Mouse (Mus musculus) lung, postnatal 0 days (tissue): ENCODE measurements around the gene Sparc. TPM values are rescaled to one million over a fixed set of nuclear protein-coding genes. Genes with fewer than 3 reads are reported as not detected.

Experiments used
- ATAC-seq: fragments of 200-750 bp; cut with Nextera tagmentation; 2 replicates; pipeline ENCODE4 v1.8.0; 2017; ENCODE audit warnings: moderate library complexity
- DNase-seq: peaks from one replicate; pipeline ENCODE4 v3.0.0-alpha.2; 2016; ENCODE audit warnings: low spot score
- H3K27ac ChIP-seq: fragments of 300-500 bp; sonication (generic); 2 replicates; pipeline ENCODE4 v1.5.1; 2014; ENCODE audit warnings: antibody characterized with exemption, mild to moderate bottlenecking, low read length, mixed read lengths
- H3K27me3 ChIP-seq: fragments of 300-500 bp; sonication (generic); replicated peaks from 2 replicates; pipeline ENCODE4 v1.6.1; 2014; ENCODE audit warnings: low read length, mixed read lengths; ENCODE audit not compliant: insufficient read depth
- H3K36me3 ChIP-seq: fragments of 300-500 bp; sonication (generic); 2 replicates; pipeline ENCODE4 v1.6.1; 2014; ENCODE audit warnings: low read length, mixed read lengths; ENCODE audit not compliant: insufficient read depth
- H3K4me1 ChIP-seq: fragments of 300-500 bp; sonication (generic); 2 replicates; pipeline ENCODE4 v1.6.1; 2014; ENCODE audit warnings: antibody characterized with exemption, low read depth, low read length, mixed read lengths; ENCODE audit not compliant: insufficient read depth
- H3K4me2 ChIP-seq: fragments of 300-500 bp; sonication (generic); replicated peaks from 2 replicates; pipeline ENCODE4 v1.6.1; 2014; ENCODE audit warnings: low read depth, mild to moderate bottlenecking, low read length, moderate library complexity, mixed read lengths
- H3K4me3 ChIP-seq: fragments of 300-500 bp; sonication (generic); 2 replicates; pipeline ENCODE4 v1.5.1; 2014; ENCODE audit warnings: low read depth, low read length
- H3K9ac ChIP-seq: fragments of 300-500 bp; sonication (generic); replicated peaks from 2 replicates; pipeline ENCODE4 v1.6.1; 2014; ENCODE audit warnings: low read depth, mild to moderate bottlenecking
- H3K9me3 ChIP-seq: fragments of 300-500 bp; sonication (generic); 2 replicates; pipeline ENCODE4 v1.6.1; 2016; ENCODE audit warnings: low read length, mixed read lengths
- CTCF ChIP-seq: IDR thresholded peaks from 2 replicates; pipeline ENCODE4 v1.5.1; 2016; ENCODE audit warnings: antibody characterized with exemption, mild to moderate bottlenecking
- EP300 ChIP-seq: IDR thresholded peaks from 2 replicates; pipeline ENCODE4 v1.6.1; 2016; ENCODE audit warnings: antibody characterized with exemption, mild to moderate bottlenecking, control low read depth
- whole genome bisulfite sequencing: fragments of 180-500 bp; shearing (Covaris S2); extraction: QIAGEN DNeasy Blood & Tissue Kit; methylation state at CpG from one replicate; pipeline ENCODE4 v1.1.7; 2014; 5-methylcytosine and 5-hydroxymethylcytosine counted together
- polyA plus RNA-seq: library from polyadenylated mRNA; unstranded; fragments of >200 nt; fragmentation: Nextera tagmentation; extraction: Ambion mirVana; gene quantifications from 2 replicates; pipeline ENCODE4 v1.2.1, GENCODE M21; 2015

Sparc gene
- polyA plus RNA-seq, 1 experiment from 2014 or later, result 3,486 TPM

- no peak for ATAC-seq
- no peaks in the 10 kb centered on the region for H3K9me3 ChIP-seq
- no peak overlapping the region for H3K27ac ChIP-seq
- no peak for DNase-seq
- 58% methylated on average over 6 of the region's 6 CpGs for WGBS
- H3K4me3 ChIP-seq, result no peak overlapping the region
- no peaks in the 10 kb centered on the region for H3K27me3 ChIP-seq
- H3K4me1 ChIP-seq, result no peaks in the 10 kb centered on the region
- peaks cover 39% of the 10 kb centered on the region for H3K36me3 ChIP-seq
- H3K9ac ChIP-seq, result no peak overlapping the region
- H3K4me2 ChIP-seq, result no peak overlapping the region
- no peak for TF ChIP-seq EP300
- no peak for TF ChIP-seq CTCF
Measured at GRCm38 (mm10) chr11:55394592-55394991, 28.4 kb downstream of the Sparc start.

- Histone ChIP-seq H3K4me1 (no peaks in the 10 kb centered on the region), H3K9me3 (no peaks in the 10 kb centered on the region), H3K9ac (no peak overlapping the region), H3K4me3 (no peak overlapping the region), H3K36me3 (peaks cover 19% of the 10 kb centered on the region), H3K4me2 (no peak overlapping the region), H3K27ac (no peak overlapping the region), H3K27me3 (no peaks in the 10 kb centered on the region)
- no peak for TF ChIP-seq CTCF
- TF ChIP-seq EP300, result no peak
- DNase-seq (peak; percentile 56), ATAC-seq (peak; percentile 31; the same call in 1 of the 2 replicates)
- WGBS, result 43% methylated on average over 10 of the region's 10 CpGs
Measured at GRCm38 (mm10) chr11:55392474-55392873, 30.5 kb downstream of the Sparc start.

DNA sequence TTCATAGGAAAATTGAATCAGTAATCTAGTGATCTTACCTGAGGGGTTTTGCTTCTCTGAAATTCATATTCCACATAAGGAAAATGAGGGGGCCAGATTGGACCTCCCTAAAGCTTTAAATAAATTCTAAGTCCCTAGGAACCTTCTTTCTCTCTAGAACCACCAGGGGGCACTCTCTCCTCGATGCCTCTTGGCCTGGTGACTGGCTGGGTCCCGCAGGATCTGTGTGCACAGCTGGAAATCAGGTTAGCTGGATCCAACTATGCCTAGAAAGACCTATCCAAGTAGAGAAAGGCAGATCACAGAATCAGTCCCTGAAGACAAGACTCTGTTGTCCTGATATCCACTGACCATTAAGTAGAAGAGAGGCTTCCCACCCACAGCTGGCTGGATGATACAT lies 33.2 kb downstream of the Sparc start:
- no peak for TF ChIP-seq EP300
- TF ChIP-seq CTCF, result peak; percentile 91

DNA sequence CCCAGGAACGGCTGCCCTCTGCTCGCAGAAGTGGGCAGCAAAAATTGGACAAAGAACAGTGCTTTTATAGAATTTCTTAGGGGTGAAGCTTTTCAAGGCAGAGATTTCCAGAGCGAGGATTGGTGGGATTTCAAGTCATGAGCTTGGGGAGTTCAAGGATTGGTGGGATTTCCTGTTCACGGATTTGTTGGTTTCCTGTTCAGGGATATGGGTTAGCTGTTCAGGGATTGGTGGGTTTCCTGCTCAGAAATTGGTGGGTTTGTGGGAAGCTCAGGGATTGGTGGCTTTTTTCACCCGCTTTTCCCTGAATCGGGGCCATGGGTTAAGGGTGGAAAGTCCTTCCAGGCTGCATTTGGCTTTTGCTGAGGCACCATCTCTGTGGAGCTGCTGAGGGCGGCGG lies 35.4 kb downstream of the Sparc start:
- no peak for TF ChIP-seq CTCF
- no peak for TF ChIP-seq EP300
- H3K4me2 ChIP-seq, result no peak overlapping the region
- H3K9me3 ChIP-seq, result no peaks in the 10 kb centered on the region
- DNase-seq (no peak), ATAC-seq (no peak)
- no peak overlapping the region for H3K4me3 ChIP-seq
- no peaks in the 10 kb centered on the region for H3K27me3 ChIP-seq
- H3K36me3 ChIP-seq, result no peaks in the 10 kb centered on the region
- H3K4me1 ChIP-seq, result no peaks in the 10 kb centered on the region
- WGBS, result 56% methylated on average over 8 of the region's 8 CpGs
- no peak overlapping the region for H3K9ac ChIP-seq
- no peak overlapping the region for H3K27ac ChIP-seq

More for the DNA sequence above, 33.2 kb downstream of the Sparc start:
- WGBS, result 0% methylated on average over 2 of the region's 2 CpGs
- DNase-seq (peak; percentile 92), ATAC-seq (peak; percentile 43)
- Histone ChIP-seq H3K9ac (no peak overlapping the region), H3K27ac (no peak overlapping the region), H3K36me3 (peaks cover 6% of the 10 kb centered on the region; the same call in 1 of the 2 replicates), H3K4me2 (no peak overlapping the region), H3K9me3 (no peaks in the 10 kb centered on the region), H3K27me3 (no peaks in the 10 kb centered on the region), H3K4me3 (no peak overlapping the region), H3K4me1 (no peaks in the 10 kb centered on the region)

- ATAC-seq (peak; percentile 82), DNase-seq (peak; percentile 92)
- TF ChIP-seq CTCF, result peak; percentile 98
- no peak for TF ChIP-seq EP300
- Histone ChIP-seq H3K9me3 (no peaks in the 10 kb centered on the region), H3K4me2 (no peak overlapping the region), H3K27ac (no peak overlapping the region), H3K9ac (no peak overlapping the region), H3K36me3 (no peaks in the 10 kb centered on the region), H3K4me3 (no peak overlapping the region), H3K27me3 (no peaks in the 10 kb centered on the region), H3K4me1 (no peaks in the 10 kb centered on the region)
- 16% methylated on average over 11 of the region's 11 CpGs for WGBS
Measured at GRCm38 (mm10) chr11:55386424-55387063, 36.4 kb downstream of the Sparc start.

DNA sequence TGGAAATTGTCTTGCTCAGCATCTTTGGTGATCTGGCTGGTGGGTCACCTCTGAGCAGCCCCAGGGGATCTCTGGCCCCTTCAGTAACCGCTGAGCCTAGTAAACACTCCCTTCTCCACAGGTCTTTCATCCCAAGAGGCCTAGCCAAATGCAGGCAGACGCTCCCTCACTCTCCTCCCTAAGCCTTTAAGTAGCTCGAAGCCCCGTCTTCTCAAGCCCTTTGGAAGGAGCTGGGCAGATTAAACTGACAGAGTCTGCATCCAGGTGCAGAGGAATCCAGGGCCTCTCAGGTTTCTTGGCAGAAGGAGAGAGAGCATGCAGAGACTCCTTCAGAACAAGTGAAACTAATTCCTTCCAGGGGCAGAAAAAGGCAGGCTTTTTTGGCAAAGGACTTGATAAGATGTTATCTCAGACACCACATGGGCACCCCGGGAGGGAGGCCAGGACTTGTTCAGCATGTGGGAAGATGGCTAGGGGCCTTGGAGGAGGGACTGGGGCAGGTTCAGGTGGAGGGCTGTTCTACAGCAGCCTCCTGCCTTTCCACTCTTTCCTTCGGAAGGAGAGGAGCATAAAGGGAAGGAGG lies 39.4 kb downstream of the Sparc start:
- Histone ChIP-seq H3K4me2 (no peak overlapping the region), H3K4me1 (peaks cover 4% of the 10 kb centered on the region; the same call in 1 of the 2 replicates), H3K9me3 (no peaks in the 10 kb centered on the region), H3K27me3 (no peaks in the 10 kb centered on the region), H3K27ac (no peak overlapping the region), H3K4me3 (no peak overlapping the region), H3K36me3 (no peaks in the 10 kb centered on the region), H3K9ac (no peak overlapping the region)
- TF ChIP-seq CTCF (no peak), EP300 (no peak)
- ATAC-seq, result no peak
- 16% methylated on average over 6 of the region's 6 CpGs for WGBS
- no peak for DNase-seq
